Mouse (Mus musculus) heart, postnatal 0 days (tissue): ENCODE measurements at regions not wholly inside any gene's neighbourhood (a gene's known extent, or its start where the extent isn't known, plus 50 kb on each side); places are given as distances from the start of the nearest gene placed in this dataset.

Experiments used
- CTCF ChIP-seq: IDR thresholded peaks from 2 replicates; pipeline ENCODE4 v1.5.1; 2016; ENCODE audit warnings: antibody characterized with exemption, control low read depth, low read depth
- EP300 ChIP-seq: IDR thresholded peaks from 2 replicates; pipeline ENCODE4 v1.6.1; 2016; ENCODE audit warnings: antibody characterized with exemption, low read depth

DNA sequence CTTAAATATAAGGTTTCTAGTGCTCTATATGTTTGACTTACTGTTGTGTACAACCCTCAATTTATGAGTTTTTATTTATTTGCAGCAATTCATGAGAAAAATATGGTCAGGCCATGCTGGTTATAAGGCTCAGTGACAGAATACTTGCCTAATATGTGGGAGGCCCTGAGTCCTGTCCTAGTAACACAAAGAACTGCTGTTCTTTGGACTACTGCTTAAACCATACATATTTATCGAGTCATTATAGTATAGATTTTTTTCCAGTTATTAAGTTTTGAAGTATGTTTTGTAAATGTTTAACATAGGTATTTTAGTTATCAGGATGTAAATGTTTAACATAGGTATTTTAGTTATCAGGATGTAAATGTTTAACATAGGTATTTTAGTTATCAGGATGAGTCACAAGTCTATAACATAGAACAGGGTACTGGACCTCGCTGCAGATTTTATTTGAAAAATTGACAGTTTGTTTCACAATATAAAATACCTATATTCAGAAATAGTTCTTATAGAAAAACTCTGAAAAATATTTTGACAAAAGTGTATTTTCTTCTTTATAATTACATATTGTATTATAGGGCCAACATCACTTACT, 607.4 kb downstream of the Epha7 start:
- TF ChIP-seq CTCF (no peak), EP300 (no peak)
